Mouse (Mus musculus) ES-E14 (cell line): ENCODE measurements around the gene Etnppl. TPM values are rescaled to one million over a fixed set of nuclear protein-coding genes. Genes with fewer than 3 reads are reported as not detected.

Experiments used
- DNase-seq: peaks from one replicate; pipeline ENCODE4 v3.0.0-alpha.2; 2013; ENCODE audit warnings: low read depth, low spot score
- H3K27ac ChIP-seq: 2 replicates; pipeline ENCODE4 v1.5.1; 2012; ENCODE audit warnings: low read depth, mild to moderate bottlenecking, low read length, moderate library complexity, mixed read lengths; ENCODE audit not compliant: poor library complexity, insufficient read depth, severe bottlenecking
- H3K36me3 ChIP-seq: 2 replicates; pipeline ENCODE4 v1.6.1; 2012; ENCODE audit warnings: mild to moderate bottlenecking, low read length, moderate library complexity, mixed read lengths; ENCODE audit not compliant: control insufficient read depth, poor library complexity, insufficient read depth, severe bottlenecking
- H3K4me1 ChIP-seq, 2 experiments: fragments of 150-350 bp in 1 of 2; sonication (generic) in 1 of 2; 2 replicates each; pipeline ENCODE4 v1.6.1; 2012; ENCODE audit warnings: low read length in 2 of 2, mild to moderate bottlenecking in 1 of 2, mixed read lengths in 1 of 2; ENCODE audit not compliant: control insufficient read depth in 2 of 2, insufficient read depth in 2 of 2, poor library complexity in 1 of 2
- H3K4me3 ChIP-seq, 2 experiments: fragments of 150-350 bp in 1 of 2; sonication (generic) in 1 of 2; 2 replicates each; pipeline ENCODE4 v1.5.1; 2012; ENCODE audit warnings: low read length in 2 of 2, low read depth in 1 of 2, mild to moderate bottlenecking in 1 of 2, mixed read lengths in 1 of 2; ENCODE audit not compliant: insufficient read depth in 1 of 2, poor library complexity in 1 of 2, severe bottlenecking in 1 of 2
- H3K9ac ChIP-seq: 2 replicates; pipeline ENCODE4 v1.6.1; 2012; ENCODE audit warnings: low read depth, mild to moderate bottlenecking, low read length, mixed read lengths; ENCODE audit not compliant: poor library complexity, insufficient read depth, severe bottlenecking
- H3K9me3 ChIP-seq: fragments of 150-350 bp; sonication (generic); 2 replicates; pipeline ENCODE4 v1.6.1; 2012; ENCODE audit warnings: low read depth, mild to moderate bottlenecking, low read length; ENCODE audit not compliant: control insufficient read depth, insufficient read depth
- CHD2 ChIP-seq: IDR thresholded peaks from 2 replicates; pipeline ENCODE4 v1.6.1; 2014; ENCODE audit warnings: mild to moderate bottlenecking, low read depth, low read length, inconsistent platforms
- HCFC1 ChIP-seq: IDR thresholded peaks from 2 replicates; pipeline ENCODE4 v1.6.1; 2012; ENCODE audit warnings: low read length, inconsistent platforms, borderline replicate concordance; ENCODE audit not compliant: insufficient read depth
- MAFK ChIP-seq: IDR thresholded peaks from 2 replicates; pipeline ENCODE4 v1.6.1; 2014; ENCODE audit warnings: mild to moderate bottlenecking, low read depth, low read length, inconsistent platforms; ENCODE audit not compliant: insufficient read depth
- ZC3H11A ChIP-seq: IDR thresholded peaks from 2 replicates; pipeline ENCODE4 v1.6.1; 2012; ENCODE audit warnings: low read depth, mild to moderate bottlenecking, inconsistent platforms, low read length, borderline replicate concordance
- ZNF384 ChIP-seq: IDR thresholded peaks from 2 replicates; pipeline ENCODE4 v1.6.1; 2012; ENCODE audit warnings: low read depth, low read length, inconsistent platforms
- in situ Hi-C, 2 experiments: fragments of 600-800 bp; cut with MboI; formaldehyde crosslinking; loops; one replicate each; pipeline ENCODE4 v1.15.1; 2025; ENCODE audit warnings: low sequenced_read_pairs in 2 of 2, inconsistent platforms in 1 of 2; ENCODE audit not compliant: unreplicated experiment in 2 of 2
- total RNA-seq: library from RNA; depleted of rRNA; stranded (reverse); fragments of 300-350 nt; gene quantifications from 2 replicates; pipeline ENCODE4 v1.2.3, GENCODE M21; 2012

The Etnppl gene
- total RNA-seq, 1 experiment = not detected

- TF ChIP-seq CHD2 (no peak), ZNF384 (no peak), HCFC1 (no peak), MAFK (no peak), ZC3H11A (no peak)
- no peaks in the 10 kb centered on the region for H3K4me1 ChIP-seq
- H3K27ac ChIP-seq = no peak overlapping the region
- no peak overlapping the region for H3K4me3 ChIP-seq
- in situ Hi-C loops = loop anchor here in 1 of 2 experiments (10.0 kb wide), 1 partner anchor 587 kb away; no protein-coding TSS in a partner anchor
- no peak for DNase-seq
- no peak overlapping the region for H3K9ac ChIP-seq
- no peaks in the 10 kb centered on the region for H3K9me3 ChIP-seq
- H3K36me3 ChIP-seq = no peaks in the 10 kb centered on the region
Observed at GRCm38 (mm10) chr3:130682183-130682582, 64.9 kb downstream of the Etnppl start.

GRCm38 (mm10) chr3:130683836-130684235, 66.6 kb downstream of the Etnppl start:
- no peak for DNase-seq
- TF ChIP-seq ZC3H11A = no peak
- no peak for TF ChIP-seq ZNF384
- Histone ChIP-seq H3K27ac (no peak overlapping the region), H3K4me3 (no peak overlapping the region), H3K4me1 (no peaks in the 10 kb centered on the region), H3K9me3 (no peaks in the 10 kb centered on the region), H3K36me3 (no peaks in the 10 kb centered on the region), H3K9ac (no peak overlapping the region)
- in situ Hi-C loops = loop anchor here in 1 of 2 experiments (10.0 kb wide), 1 partner anchor 589 kb away; no protein-coding TSS in a partner anchor

GRCm38 (mm10) chr3:130684276-130685013, 67.2 kb downstream of the Etnppl start:
- Histone ChIP-seq H3K4me3 (no peak overlapping the region), H3K36me3 (no peaks in the 10 kb centered on the region), H3K27ac (no peak overlapping the region), H3K4me1 (no peaks in the 10 kb centered on the region), H3K9ac (no peak overlapping the region), H3K9me3 (no peaks in the 10 kb centered on the region)
- in situ Hi-C loops = loop anchor here in 1 of 2 experiments (10.0 kb wide), 1 partner anchor 590 kb away; no protein-coding TSS in a partner anchor
- DNase-seq = no peak
- TF ChIP-seq HCFC1 (no peak), CHD2 (no peak), ZC3H11A (no peak), ZNF384 (no peak), MAFK (no peak)

GRCm38 (mm10) chr3:130685014-130685366, 67.7 kb downstream of the Etnppl start:
- DNase-seq = no peak
- Histone ChIP-seq H3K9me3 (no peaks in the 10 kb centered on the region), H3K9ac (no peak overlapping the region), H3K4me3 (no peak overlapping the region), H3K36me3 (no peaks in the 10 kb centered on the region), H3K4me1 (no peaks in the 10 kb centered on the region), H3K27ac (no peak overlapping the region)
- no peak for TF ChIP-seq CHD2
- no peak for TF ChIP-seq ZC3H11A
- no peak for TF ChIP-seq MAFK
- no peak for TF ChIP-seq HCFC1
- no peak for TF ChIP-seq ZNF384
- in situ Hi-C loops = loop anchor here in 1 of 2 experiments (10.0 kb wide), 1 partner anchor 590 kb away; no protein-coding TSS in a partner anchor
